Mouse (Mus musculus): ENCODE results near the gene Acot8. TPM values are rescaled to one million over a fixed set of nuclear protein-coding genes. Genes with fewer than 3 reads are reported as not detected.

The Acot8 gene
- polyA plus RNA-seq, 1 experiment from 2014 or later: 19.2 TPM

- no peak overlapping the region for H3K27ac ChIP-seq (ENCODE audit: low read depth)
- DNase-seq (ENCODE audit: low spot score) (no peak), ATAC-seq (replicated peaks; ENCODE audit: low FRiP score, low TSS enrichment, low read depth) (no peak)
- no peaks in the 10 kb centered on the region for H3K9me3 ChIP-seq (ENCODE audit: control insufficient read depth, low read length)
- H3K4me2 ChIP-seq (ENCODE audit: low read length): no peak overlapping the region
- no peaks in the 10 kb centered on the region for H3K27me3 ChIP-seq (replicated peaks; ENCODE audit: control insufficient read depth, insufficient read depth, low read length)
- peaks cover 19% of the 10 kb centered on the region for H3K4me1 ChIP-seq (replicated peaks; ENCODE audit: control insufficient read depth, insufficient read depth, low read length)
- no peak overlapping the region for H3K4me3 ChIP-seq (ENCODE audit: low read depth, low read length)
- peaks cover 23% of the 10 kb centered on the region for H3K36me3 ChIP-seq (ENCODE audit: control insufficient read depth, insufficient read depth, low read length)
- no peak overlapping the region for H3K9ac ChIP-seq (ENCODE audit: low read length)
- WGBS: 80% methylated on average over 14 of the region's 14 CpGs
Observed at GRCm38 (mm10) chr2:164773229-164773988, 31.3 kb downstream of the Acot8 start.

GRCm38 (mm10) chr2:164771123-164771522 is 33.6 kb downstream of the Acot8 start:
- Histone ChIP-seq H3K9ac (ENCODE audit: low read length) (peak overlapping the region; percentile 88; the same call in 1 of the 2 replicates), H3K9me3 (ENCODE audit: control insufficient read depth, low read length) (no peaks in the 10 kb centered on the region), H3K4me3 (ENCODE audit: low read depth, low read length) (peak overlapping the region; percentile 98), H3K27ac (ENCODE audit: low read depth) (no peak overlapping the region), H3K27me3 (replicated peaks; ENCODE audit: control insufficient read depth, insufficient read depth, low read length) (no peaks in the 10 kb centered on the region), H3K4me1 (replicated peaks; ENCODE audit: control insufficient read depth, insufficient read depth, low read length) (peaks cover 19% of the 10 kb centered on the region), H3K36me3 (ENCODE audit: control insufficient read depth, insufficient read depth, low read length) (peaks cover 45% of the 10 kb centered on the region), H3K4me2 (ENCODE audit: low read length) (peak overlapping the region; percentile 83)
- 73% methylated on average over 8 of the region's 8 CpGs for WGBS
- no peak for DNase-seq (ENCODE audit: low spot score)
- no peak for ATAC-seq (replicated peaks; ENCODE audit: low FRiP score, low TSS enrichment, low read depth)

DNA sequence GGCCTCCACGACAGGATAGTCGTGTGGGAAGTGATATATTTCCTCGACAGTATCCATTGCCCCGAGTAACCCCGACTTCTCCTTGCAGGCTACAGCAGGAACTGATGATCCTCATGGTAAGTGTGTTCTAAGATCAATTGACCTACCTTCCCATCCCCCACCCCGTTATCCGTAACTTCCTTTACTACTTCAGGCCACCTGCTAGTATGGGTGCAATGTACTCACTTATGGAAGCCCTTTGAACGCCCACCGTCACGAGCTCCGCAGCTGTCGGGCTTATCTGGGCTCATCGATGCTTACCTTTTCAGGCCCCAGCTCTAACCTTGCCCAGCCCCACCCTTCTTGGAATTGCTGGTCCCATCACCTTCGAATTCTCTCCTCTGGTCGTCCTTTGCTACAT is 34.4 kb downstream of the Acot8 start:
- peak overlapping the region; percentile 51; the same call in 1 of the 2 replicates for H3K27ac ChIP-seq (ENCODE audit: low read depth)
- DNase-seq (ENCODE audit: low spot score) (peak; percentile 60), ATAC-seq (replicated peaks; ENCODE audit: low FRiP score, low TSS enrichment, low read depth) (no peak)
- peaks cover 19% of the 10 kb centered on the region for H3K4me1 ChIP-seq (replicated peaks; ENCODE audit: control insufficient read depth, insufficient read depth, low read length)
- H3K9me3 ChIP-seq (ENCODE audit: control insufficient read depth, low read length): no peaks in the 10 kb centered on the region
- 3% methylated on average over 15 of the region's 15 CpGs for WGBS
- H3K9ac ChIP-seq (ENCODE audit: low read length): peak overlapping the region; percentile 88
- peaks cover 54% of the 10 kb centered on the region for H3K36me3 ChIP-seq (ENCODE audit: control insufficient read depth, insufficient read depth, low read length)
- peak overlapping the region; percentile 83 for H3K4me2 ChIP-seq (ENCODE audit: low read length)
- H3K4me3 ChIP-seq (ENCODE audit: low read depth, low read length): peak overlapping the region; percentile 98
- H3K27me3 ChIP-seq (replicated peaks; ENCODE audit: control insufficient read depth, insufficient read depth, low read length): no peaks in the 10 kb centered on the region

DNA sequence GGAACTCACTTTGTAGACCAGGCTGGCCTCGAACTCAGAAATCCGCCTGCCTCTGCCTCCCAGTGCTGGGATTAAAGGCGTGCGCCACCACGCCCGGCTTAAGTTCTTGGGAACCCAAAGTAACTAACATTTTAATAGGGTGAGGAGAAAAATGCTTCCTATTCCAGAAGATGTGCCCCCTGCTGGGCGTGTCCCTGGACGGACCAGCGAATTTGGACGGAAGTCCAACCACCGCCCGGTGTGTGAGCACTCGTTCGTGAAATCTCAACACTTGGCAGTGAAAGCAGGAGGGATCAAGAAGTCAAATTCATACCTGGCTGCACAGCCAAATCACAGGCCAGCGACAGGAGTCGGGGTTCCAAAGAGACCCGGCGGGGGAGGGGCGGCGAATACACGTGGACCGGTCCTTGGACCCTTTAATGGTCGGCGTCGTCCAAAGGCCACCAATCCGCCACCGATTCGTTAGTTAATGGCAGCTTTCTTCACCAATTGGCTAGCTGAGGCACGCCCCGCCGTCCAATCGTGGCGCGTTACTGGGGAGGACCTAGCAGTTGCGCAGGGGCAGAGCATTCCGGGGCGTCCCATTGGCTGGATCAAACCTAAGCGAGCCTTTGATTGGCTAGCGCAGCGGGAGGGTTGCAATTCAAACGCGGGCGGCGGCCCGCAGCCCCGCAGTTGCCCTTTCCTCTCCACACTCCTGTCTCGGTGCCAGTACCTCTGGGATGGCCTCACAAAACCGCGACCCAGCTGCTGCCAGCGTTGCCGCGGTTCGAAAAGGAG is 35.2 kb downstream of the Acot8 start, which contains the start of gene Ube2c:
Ube2c (plus strand) TSS at position 641 of the 780 bp plus-strand sequence.
- Histone ChIP-seq H3K27me3 (replicated peaks; ENCODE audit: control insufficient read depth, insufficient read depth, low read length) (no peaks in the 10 kb centered on the region), H3K9ac (ENCODE audit: low read length) (peak within 1 kb of the TSS; percentile 88), H3K4me3 (ENCODE audit: low read depth, low read length) (peak within 1 kb of the TSS; percentile 98), H3K4me2 (ENCODE audit: low read length) (peak within 1 kb of the TSS; percentile 83), H3K4me1 (replicated peaks; ENCODE audit: control insufficient read depth, insufficient read depth, low read length) (peaks cover 19% of the 10 kb centered on the region), H3K27ac (ENCODE audit: low read depth) (peak within 1 kb of the TSS; percentile 73), H3K9me3 (ENCODE audit: control insufficient read depth, low read length) (no peaks in the 10 kb centered on the region), H3K36me3 (ENCODE audit: control insufficient read depth, insufficient read depth, low read length) (peaks cover 61% of the 10 kb centered on the region)
- ATAC-seq (replicated peaks; ENCODE audit: low FRiP score, low TSS enrichment, low read depth) (peak; percentile 98), DNase-seq (ENCODE audit: low spot score) (peak; percentile 98)
- WGBS: 2% methylated on average over 53 of the region's 53 CpGs

DNA sequence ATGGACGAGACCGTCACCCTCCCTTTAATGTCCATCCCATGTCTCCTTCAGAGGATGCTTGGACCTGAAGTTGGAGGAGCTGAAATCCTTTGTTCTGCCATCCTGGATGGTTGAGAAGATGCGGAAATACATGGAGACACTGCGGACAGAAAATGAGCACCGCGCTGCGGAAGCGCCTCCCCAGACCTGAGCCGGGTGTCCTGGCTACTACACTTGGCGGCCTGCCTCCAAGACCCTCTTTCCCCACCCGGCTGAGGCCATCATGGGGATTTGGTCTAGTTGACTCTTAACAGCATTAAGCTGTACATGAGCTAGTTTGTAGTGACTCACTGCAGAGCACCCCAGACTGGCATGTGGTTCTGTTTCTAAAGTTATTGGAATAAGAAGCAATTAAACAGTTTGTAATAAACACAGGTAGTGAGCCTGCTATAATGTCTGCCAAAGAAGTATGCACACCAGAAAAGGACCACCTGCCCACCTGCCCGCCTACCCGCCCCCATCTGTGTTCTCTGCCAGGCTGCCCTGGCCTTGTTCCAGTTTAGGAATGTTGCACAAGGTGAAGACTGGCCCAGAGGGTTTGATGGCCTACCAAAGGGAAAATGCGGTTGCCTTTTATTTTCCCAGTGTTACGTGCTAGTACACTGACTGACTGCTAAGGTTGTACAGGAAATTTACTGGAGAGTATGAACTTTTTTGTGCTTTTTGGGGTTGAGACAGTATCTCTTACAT is 36.7 kb downstream of the Acot8 start:
- Histone ChIP-seq H3K4me2 (ENCODE audit: low read length) (no peak overlapping the region), H3K4me3 (ENCODE audit: low read depth, low read length) (no peak overlapping the region), H3K4me1 (replicated peaks; ENCODE audit: control insufficient read depth, insufficient read depth, low read length) (peaks cover 19% of the 10 kb centered on the region), H3K9ac (ENCODE audit: low read length) (no peak overlapping the region), H3K9me3 (ENCODE audit: control insufficient read depth, low read length) (no peaks in the 10 kb centered on the region), H3K27ac (ENCODE audit: low read depth) (no peak overlapping the region), H3K36me3 (ENCODE audit: control insufficient read depth, insufficient read depth, low read length) (peaks cover 69% of the 10 kb centered on the region), H3K27me3 (replicated peaks; ENCODE audit: control insufficient read depth, insufficient read depth, low read length) (no peaks in the 10 kb centered on the region)
- DNase-seq (ENCODE audit: low spot score): no peak
- 93% methylated on average over 15 of the region's 15 CpGs for WGBS
- no peak for ATAC-seq (replicated peaks; ENCODE audit: low FRiP score, low TSS enrichment, low read depth)

DNA sequence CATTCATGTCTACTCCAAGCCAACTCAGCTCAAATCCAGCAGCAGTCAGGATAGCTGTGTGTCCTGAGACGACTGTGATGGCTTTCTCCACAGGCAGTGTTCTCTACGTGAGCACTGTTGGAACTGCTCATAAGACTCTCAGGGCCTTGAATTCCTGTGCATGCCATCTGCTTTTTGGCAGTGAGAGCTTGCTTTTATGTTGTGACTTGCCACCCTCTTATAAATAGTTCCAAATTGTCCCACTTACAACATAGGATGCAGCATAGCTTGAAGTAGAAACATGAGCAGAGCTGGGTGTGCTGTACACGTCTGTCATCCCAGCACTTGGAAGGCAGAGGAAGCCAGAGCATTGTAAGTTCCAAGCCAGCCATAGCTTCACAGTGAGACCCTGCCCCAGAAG is 38.8 kb downstream of the Acot8 start:
- no peak overlapping the region for H3K4me2 ChIP-seq (ENCODE audit: low read length)
- no peaks in the 10 kb centered on the region for H3K27me3 ChIP-seq (replicated peaks; ENCODE audit: control insufficient read depth, insufficient read depth, low read length)
- no peak overlapping the region for H3K4me3 ChIP-seq (ENCODE audit: low read depth, low read length)
- no peak overlapping the region for H3K27ac ChIP-seq (ENCODE audit: low read depth)
- H3K36me3 ChIP-seq (ENCODE audit: control insufficient read depth, insufficient read depth, low read length): peaks cover 70% of the 10 kb centered on the region
- no peak overlapping the region for H3K9ac ChIP-seq (ENCODE audit: low read length)
- peaks cover 7% of the 10 kb centered on the region; the same call in 1 of the 2 replicates for H3K4me1 ChIP-seq (replicated peaks; ENCODE audit: control insufficient read depth, insufficient read depth, low read length)
- DNase-seq (ENCODE audit: low spot score) (no peak), ATAC-seq (replicated peaks; ENCODE audit: low FRiP score, low TSS enrichment, low read depth) (no peak)
- whole genome bisulfite sequencing: 86% methylated on average over 3 of the region's 3 CpGs
- no peaks in the 10 kb centered on the region for H3K9me3 ChIP-seq (ENCODE audit: control insufficient read depth, low read length)

GRCm38 (mm10) chr2:164762593-164762992 is 42.1 kb downstream of the Acot8 start:
- WGBS: 87% methylated on average over 7 of the region's 7 CpGs
- ATAC-seq (replicated peaks; ENCODE audit: low FRiP score, low TSS enrichment, low read depth): no peak
- H3K36me3 ChIP-seq (ENCODE audit: control insufficient read depth, insufficient read depth, low read length): peaks cover 93% of the 10 kb centered on the region
- H3K9ac ChIP-seq (ENCODE audit: low read length): no peak overlapping the region
- no peaks in the 10 kb centered on the region for H3K27me3 ChIP-seq (replicated peaks; ENCODE audit: control insufficient read depth, insufficient read depth, low read length)
- H3K27ac ChIP-seq (ENCODE audit: low read depth): no peak overlapping the region
- H3K4me2 ChIP-seq (ENCODE audit: low read length): no peak overlapping the region
- no peak for DNase-seq (ENCODE audit: low spot score)
- H3K4me3 ChIP-seq (ENCODE audit: low read depth, low read length): no peak overlapping the region
- no peaks in the 10 kb centered on the region for H3K4me1 ChIP-seq (replicated peaks; ENCODE audit: control insufficient read depth, insufficient read depth, low read length)
- no peaks in the 10 kb centered on the region for H3K9me3 ChIP-seq (ENCODE audit: control insufficient read depth, low read length)

DNA sequence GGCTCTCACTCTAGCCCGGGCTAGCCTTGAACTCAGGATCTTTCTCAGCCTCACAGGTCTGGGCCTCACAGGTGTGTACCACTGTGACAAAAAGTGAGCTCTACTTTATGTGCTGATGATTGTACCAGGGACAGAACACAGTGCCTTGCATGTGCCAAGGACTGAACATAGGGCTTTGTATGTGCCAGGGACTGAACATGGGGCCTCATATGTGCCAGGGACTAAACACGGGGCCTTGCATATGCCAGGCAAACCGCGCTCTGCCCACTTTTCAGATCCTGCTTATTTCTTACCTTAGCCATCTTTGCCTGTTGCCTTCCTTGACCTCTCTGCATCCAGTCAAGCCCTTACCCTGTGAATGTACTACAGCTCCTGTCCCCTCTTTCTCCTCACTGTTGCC is 42.7 kb downstream of the Acot8 start:
- Histone ChIP-seq H3K4me2 (ENCODE audit: low read length) (no peak overlapping the region), H3K27ac (ENCODE audit: low read depth) (no peak overlapping the region), H3K4me1 (replicated peaks; ENCODE audit: control insufficient read depth, insufficient read depth, low read length) (no peaks in the 10 kb centered on the region), H3K9ac (ENCODE audit: low read length) (no peak overlapping the region), H3K36me3 (ENCODE audit: control insufficient read depth, insufficient read depth, low read length) (peaks cover 93% of the 10 kb centered on the region), H3K27me3 (replicated peaks; ENCODE audit: control insufficient read depth, insufficient read depth, low read length) (no peaks in the 10 kb centered on the region), H3K9me3 (ENCODE audit: control insufficient read depth, low read length) (no peaks in the 10 kb centered on the region), H3K4me3 (ENCODE audit: low read depth, low read length) (no peak overlapping the region)
- DNase-seq (ENCODE audit: low spot score) (no peak), ATAC-seq (replicated peaks; ENCODE audit: low FRiP score, low TSS enrichment, low read depth) (no peak)
- WGBS: 99% methylated on average over 4 of the region's 4 CpGs
